Mouse (Mus musculus) heart, adult 8-10 months (tissue): ENCODE data around the gene Mboat2. TPM values are rescaled to one million over a fixed set of nuclear protein-coding genes. Genes with fewer than 3 reads are reported as not detected.

Source experiments
- DNase-seq: peaks from one replicate; pipeline ENCODE4 v3.0.0; 2022; ENCODE audit warnings: low spot score
- total RNA-seq, 4 experiments: library from RNA; stranded (reverse); gene quantifications; 2 replicates each; pipeline ENCODE4 v1.2.4; 2022

The Mboat2 gene
- total RNA-seq, 4 experiments from 2014 or later, result 9.6 to 13.6 (median 9.9) TPM

DNA sequence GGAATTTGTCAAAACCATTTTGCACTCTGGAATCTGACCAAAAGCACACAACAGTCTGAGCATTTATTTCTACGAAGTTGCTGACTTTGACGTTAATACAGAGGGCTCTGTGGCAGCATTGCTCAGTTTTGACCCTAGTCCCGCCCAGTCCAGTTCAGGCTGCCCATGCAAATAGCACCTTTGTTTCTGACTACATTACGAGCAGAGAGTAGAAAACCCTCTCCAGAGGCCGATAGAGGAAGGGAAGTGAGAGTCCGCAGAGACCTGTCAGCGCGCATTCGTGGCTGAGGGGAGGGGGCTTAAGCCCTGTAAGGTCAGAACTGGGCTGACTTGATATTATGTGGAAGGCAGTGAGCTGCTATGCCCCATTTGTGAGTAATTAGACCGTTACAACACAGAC, 69.0 kb downstream of the Mboat2 start:
- DNase-seq, result no peak

DNA sequence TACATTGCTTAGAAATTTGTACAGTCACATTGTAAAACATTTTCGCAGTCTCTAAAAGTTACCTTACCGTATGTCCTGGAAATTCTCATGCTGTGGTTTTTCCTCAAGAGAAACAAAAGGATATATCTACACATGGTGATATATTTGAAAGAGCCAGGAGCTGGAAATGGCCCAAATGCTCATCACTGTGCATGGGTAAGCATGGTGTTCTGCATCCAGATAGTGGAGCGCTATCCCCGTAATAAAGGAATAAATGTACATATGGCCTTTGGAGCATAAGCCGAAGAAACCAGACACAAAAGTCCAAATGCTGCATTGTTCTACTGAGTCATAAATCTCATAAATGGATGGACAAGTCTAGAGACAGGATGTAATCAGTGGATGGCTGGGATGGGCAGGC, 72.1 kb downstream of the Mboat2 start:
- DNase-seq, result no peak

DNA sequence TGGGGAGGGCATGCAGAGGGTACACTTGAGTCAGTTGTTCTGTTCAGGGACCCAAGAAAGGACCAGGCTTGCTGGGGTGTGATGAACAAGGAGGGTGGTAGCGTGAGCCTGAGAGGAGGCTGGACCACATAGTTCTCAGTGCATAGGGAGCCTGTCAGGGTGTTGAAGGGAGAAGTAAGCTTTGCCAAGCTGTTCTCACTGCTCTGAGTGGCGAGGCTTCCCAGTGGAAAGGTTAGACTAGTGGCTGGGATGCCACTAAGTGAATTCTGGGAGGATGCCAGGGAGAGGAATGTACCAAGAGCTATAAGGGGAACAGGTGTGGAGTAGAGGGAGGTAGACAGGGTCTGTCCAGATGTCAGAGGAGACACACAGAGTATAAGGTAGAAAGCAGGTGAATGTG, 77.2 kb downstream of the Mboat2 start:
- DNase-seq, result no peak

DNA sequence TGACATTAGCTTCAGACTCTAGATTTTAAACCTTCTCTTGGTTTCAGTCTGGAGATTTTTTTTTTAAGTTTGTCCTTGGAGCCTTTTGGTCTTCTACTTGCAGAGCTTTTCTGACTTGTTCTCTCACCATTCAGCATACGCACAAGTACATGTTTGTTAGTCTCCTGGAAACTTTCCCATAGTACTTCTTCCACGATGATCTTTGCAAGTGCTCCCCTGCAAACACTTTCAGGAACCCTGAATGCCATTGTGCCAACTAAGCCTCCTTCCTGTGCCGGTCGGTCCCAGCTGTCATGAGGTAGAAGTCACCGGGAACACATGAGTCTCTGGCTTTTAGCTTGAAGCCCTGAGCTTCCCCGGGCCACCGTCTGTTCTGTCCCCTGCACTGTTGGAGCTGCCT, 79.0 kb downstream of the Mboat2 start:
- no peak for DNase-seq

DNA sequence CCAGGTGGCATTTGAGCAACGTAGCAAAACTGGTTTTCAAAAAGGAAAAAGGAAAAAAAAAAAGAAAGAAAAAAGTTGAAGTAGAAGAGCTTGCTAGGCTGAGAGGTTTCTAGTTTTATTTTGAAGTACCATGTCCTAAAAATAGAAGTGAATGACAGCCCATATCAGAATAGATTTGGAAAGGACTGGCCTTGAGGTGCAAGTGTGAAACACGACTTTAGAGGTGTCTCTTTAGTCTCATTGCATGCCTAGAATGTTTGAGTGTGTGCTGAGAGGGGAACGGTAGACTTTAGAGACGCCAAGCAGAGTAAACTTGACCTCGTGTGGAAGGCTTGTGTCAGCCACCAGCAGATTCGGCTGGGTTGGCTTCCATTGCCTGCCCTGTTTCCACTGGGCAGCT, 81.5 kb downstream of the Mboat2 start:
- peak; percentile 11 for DNase-seq

DNA sequence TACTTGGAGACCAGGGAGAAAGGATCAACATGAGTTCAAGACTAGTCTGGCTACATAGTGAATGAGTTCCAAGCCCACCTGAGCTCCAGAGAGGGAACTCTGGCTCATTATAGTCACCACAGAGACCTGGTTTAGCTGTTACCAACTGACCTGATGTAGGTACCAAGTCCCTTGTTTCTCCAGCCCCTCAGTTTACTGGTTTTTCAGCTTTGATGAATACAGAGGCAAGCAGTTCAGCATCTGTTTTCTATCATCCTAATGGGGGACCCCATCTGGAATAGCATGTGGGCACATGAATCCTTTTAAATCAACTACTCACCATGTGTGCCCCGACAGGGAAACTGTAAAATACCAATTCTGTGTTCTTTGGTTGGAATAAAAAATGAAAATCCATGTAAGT, 82.2 kb downstream of the Mboat2 start:
- no peak for DNase-seq

DNA sequence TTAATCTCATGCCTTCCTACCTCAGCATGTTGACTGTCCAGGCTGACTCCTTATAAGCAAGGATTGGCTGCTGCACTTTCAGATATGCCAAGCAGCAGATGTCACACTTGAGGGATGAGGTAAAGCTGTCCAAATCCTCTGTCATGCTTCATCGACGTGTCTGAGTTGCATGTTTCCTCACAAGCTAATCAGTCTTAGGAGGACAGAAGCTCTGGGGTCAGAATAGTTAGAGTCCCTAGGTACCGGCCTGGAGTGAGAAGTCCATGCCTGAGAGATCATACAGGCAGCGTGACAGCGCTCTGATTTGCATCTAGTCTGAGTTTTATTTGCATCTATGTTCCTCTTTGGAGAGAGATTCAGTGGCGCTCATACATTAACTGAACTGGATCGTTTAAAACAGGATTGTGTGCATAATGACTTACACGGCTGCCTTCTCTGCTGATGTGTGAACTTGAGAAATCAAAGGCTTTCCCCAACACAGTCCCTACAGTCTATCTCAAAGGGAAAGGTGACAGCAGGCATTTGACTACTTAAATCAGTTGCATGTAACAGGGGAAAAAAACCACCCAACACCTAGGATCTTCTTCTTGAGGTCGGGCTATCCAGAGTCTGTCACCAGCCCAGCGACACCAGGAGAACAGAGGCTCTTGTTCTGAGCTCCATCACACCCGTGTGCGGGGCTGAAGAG, 88.0 kb downstream of the Mboat2 start:
- no peak for DNase-seq

DNA sequence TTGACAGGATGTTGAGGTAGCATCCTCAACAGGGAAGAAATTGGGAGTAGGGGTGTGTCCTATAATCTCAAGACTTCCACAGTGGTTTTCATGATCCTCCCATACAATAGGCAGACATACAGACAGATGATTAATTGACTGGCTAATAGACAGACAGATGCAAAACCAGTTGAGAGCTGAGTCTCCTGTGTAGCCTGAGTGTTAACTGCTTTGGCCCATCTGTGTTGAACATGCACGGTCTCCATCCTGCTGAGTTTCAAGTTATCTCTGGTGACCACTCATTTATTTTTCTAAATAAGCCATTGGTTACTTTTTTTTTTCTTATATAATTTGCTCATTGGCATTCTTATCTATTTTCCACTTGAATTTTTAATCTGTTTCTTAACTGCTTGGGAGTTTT, 90.2 kb downstream of the Mboat2 start:
- no peak for DNase-seq

DNA sequence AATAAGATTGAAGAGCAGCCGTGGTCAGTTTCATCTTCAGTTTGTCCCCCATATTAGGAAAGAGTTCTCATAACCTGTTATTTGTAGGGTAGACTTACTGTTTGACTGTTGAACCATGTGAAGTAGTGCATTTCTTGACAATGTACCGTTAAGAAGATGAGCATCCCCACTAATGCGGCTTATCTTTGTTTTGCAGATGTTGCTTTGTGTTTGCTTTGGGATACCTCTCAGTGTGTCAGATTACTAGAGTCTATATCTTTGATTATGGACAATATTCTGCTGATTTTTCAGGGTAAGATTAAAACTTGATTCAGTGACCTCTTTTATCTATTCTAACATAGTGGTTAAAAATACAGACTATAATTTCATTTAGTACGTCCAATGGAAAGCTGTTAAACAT, 93.3 kb downstream of the Mboat2 start:
- no peak for DNase-seq

DNA sequence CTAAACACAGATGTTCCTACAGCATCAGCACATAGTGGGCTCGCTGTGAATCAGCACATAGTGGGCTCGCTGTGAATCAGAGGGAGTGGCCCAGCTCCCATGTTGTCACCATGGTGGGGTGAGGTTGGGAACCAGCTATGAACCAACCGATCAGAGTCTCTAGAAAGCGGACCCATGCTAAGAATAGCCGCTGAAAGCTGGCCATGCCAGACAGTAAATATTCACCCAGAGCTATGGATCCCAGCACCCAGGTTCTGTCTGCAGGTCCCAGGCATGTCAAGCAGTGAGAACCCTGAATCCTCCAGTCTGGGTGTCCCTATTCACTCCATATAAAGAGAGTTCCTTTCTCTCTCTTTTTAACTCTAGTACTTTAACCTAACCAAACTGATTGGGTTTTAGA, 94.6 kb downstream of the Mboat2 start:
- DNase-seq, result no peak

DNA sequence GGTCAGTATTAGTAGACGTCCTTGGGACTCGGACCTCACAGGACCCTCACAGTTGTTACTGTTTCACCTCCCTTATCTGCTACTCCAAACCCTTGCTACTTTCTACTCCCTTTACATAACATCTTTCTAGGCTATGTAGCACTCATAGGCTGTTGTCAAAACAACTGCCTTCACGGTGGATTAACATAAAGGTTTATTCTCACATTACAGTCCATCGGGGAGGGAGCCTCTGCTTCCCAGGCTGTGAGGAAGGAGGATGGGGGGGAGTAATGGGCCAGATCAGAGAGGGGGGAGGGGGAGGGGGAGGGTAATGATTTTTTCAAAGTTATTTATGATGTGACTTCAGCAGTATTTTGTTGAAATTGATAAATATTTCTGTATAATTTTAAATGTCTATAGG, 95.0 kb downstream of the Mboat2 start:
- DNase-seq, result no peak

DNA sequence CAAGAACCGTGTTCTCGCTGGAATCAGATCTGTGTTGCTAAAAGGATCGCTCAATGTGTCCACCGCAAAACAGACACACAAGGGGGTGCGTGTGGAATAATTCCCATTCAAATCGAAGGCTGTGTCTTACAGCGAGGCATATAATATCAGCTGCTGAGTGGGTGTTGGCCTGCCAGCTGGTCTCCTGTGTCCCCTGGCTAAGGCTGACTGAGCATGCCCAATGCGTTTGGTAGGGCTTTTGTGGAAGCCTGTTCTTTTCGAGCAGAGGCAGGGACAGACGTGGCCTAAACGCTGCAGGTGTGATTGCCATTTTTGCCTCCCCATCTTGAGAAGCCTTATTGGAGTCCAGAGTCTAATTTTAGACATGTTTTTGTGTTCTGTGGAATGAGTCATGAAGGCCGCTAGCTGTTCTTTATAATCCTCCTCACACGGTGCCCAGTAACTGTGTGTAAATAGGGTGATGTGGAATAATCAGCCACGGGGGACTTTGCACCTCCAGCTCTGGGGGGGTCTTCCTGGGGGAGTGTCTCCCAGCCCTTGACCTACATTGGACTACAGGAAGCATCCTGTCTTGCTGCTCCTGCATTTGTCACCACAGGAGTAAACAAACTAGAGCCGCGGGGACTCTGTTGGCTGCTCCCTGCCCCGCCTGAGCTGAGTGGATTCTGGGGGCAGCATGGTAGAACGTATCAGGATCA, 97.5 kb downstream of the Mboat2 start:
- DNase-seq, result no peak

DNA sequence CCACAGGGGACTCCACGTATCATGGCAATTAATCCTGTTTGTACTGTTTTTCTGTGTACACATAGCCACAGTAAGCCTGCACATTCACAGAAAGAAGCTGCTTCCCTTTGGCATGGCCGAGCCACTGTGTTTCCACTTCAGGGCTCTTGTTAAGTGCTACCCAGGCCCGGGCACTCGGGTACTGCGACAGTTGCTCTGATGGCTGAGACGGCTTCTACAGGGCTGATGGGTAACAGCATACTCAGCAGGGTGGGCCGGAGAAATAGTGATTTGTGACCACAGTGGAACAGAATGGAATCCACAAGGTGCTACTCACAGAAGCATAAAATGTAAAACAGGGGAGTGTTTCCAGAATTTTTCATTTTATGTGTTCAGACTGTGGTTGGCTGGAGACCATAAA, 98.4 kb downstream of the Mboat2 start:
- no peak for DNase-seq

DNA sequence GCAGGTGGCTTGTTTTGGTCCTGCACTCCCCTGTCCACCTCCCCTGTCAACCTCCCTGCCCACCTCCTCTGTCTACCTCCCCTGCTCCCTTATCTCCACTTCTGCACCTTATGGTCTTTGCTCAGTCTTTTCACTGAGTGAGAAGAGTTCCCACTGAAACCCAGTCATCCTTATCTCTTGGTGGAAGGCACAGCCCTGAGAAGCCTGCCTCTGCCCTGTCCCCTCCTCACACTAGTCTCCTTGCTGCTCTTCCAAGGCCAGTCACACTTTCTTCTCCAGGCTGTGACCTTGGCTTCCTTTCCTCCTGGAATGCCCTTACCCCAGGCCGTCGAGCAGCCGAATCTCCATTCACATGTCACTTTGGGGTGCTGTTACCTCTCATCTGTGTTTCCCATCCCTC, 100.1 kb downstream of the Mboat2 start:
- no peak for DNase-seq

DNA sequence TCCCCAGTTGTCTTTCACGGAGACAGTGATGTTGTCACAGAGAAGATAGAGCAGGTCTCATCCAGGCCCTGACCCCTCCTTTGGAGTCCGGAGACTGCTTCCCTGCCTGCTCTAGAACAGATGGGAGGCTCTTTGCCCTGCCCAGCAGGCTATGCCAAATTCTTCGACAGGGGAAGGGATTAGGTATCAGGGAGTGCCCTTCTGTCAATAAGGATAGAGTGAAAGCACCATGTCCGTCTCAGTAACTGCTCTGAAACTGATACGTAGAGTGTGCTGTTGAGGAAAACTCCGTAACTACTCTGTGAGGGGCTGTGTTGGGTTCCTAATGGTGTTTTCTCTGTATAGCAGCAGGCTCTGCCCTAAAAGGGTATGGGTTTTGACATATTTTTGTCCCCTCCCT, 101.4 kb downstream of the Mboat2 start:
- no peak for DNase-seq

DNA sequence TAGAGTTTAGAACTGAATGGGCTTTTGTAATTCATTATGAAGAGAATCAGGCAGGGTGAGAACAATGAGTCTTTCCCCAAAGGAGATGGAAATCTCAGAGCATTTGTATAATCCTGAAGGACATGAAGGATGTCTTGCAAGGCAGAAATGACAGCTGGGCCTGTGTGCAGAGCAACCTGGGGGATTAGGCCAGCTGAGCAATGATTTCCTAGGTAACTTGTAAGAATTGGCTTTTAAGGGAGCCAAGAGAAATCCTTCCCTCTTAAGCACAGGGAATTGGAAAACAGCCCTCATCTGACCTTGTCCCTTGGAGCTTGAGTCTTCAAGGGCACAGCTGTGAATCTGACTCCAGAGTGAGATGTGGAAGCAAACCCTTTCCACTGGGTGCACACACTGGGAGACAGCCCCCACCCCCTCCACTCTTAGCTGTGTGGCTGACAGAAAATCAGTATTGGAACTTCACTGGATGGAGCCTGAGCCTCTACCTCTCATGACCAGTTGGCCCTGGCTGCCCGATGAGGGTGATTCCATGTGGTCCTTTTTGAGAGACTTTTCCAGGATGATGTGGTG, 102.6 kb downstream of the Mboat2 start:
- no peak for DNase-seq

DNA sequence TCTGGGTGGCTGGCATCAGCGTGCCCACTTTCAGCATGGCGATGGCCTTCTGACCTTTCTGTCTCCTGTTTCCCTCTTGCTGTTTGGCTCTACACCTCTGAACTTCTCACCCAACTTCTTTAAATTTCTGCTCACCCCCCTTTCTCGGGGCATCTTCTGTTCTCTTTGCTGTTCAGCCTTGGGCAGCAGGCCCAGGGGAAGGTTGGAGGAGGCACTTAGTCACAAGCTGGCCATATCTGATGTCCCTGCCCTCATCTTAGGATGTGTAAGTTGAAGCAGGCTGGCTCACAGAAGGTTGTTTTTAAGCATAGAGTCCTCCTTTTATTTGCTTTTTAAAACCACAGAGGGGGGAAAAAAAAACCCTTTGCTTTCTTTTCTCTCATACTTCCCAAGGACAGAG, 103.3 kb downstream of the Mboat2 start:
- DNase-seq, result no peak

DNA sequence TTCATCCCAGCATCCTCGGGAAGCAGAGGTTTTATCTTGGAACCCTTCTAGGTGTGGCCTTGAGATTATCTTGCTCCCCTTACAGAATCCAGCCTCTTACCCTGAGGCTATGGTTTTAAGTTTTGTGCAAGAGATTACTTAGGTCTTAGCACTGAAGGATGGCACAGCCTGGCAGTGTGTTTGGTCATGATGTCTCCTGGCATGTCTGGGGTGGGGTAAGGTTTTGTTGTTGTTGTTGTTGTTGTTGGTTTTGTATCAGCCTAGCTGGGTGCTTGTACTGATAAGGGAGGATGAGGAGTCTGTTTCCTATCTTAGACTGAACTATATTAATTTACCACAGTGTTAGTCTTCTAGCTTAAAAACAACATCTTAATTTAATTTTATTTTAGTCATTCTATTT, 105.6 kb downstream of the Mboat2 start:
- no peak for DNase-seq

DNA sequence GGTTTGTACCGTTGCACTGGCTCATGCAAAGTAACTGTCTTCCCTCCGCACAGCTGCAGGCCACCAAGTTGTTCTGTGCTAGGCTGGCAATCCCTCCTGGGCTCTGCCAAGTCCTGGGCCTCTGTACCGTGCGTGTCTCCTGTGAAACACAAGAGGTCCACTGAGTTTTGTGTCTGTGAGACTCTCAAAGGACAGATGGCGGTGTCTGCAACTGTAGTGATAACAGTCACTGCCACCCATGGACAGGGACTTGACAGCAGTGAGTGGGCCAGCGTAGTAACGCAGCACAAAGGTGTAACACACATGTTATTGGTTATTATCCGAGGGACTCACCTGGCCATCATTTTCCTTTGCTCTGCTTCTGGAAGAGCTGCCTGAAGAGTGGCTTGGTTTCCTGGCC, 108.7 kb downstream of the Mboat2 start:
- no peak for DNase-seq

DNA sequence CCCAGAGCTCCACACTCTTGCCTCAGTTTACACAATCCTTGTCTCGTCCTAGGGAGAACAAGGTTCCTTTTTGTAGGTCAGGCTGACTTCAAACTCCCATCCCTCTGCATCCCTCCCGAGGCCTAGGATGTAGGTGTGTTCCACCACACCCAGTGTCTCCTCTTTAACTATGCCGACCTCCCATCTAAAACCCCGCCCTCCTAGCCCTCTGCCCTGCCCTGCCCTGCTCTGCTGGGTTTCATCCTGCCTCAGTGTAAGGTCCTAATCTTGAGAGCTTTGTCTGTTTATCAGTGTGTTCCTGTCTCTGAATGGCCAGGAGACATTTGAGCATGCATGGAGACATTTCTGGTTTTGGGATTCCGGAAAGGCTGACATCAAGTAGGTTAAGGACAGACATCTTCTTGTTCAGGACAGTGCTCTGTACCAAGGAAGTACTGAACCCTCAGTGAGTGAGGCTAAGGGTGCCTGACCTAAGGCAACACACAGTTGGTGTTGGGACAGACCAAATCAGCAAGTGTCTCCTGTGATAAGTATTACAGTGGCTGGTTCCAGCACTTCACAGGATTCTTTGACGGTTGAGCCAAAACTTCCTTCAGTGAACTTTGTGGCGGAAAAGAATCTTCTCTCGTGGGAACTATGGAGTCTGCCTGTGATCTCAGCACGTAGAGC, 112.1 kb downstream of the Mboat2 start:
- DNase-seq, result no peak

DNA sequence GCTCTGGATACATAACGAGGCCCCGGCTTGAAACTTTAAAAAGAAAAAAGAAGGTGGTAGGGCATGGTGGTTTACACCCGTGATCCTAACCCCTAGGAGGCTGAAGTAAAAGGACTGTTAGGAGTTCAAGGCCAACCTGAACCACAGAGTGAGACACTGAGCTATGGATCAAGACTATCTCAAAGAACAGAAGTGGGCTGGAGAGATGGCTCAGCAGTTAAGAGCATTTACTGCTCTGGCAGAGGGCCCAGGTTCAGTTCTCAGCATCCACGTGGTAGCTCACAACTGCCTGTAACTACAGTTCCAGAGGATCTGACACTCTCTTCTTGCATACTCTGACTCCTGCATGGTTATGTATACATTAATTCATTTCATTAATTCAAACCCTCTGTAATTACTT, 112.7 kb downstream of the Mboat2 start:
- no peak for DNase-seq

DNA sequence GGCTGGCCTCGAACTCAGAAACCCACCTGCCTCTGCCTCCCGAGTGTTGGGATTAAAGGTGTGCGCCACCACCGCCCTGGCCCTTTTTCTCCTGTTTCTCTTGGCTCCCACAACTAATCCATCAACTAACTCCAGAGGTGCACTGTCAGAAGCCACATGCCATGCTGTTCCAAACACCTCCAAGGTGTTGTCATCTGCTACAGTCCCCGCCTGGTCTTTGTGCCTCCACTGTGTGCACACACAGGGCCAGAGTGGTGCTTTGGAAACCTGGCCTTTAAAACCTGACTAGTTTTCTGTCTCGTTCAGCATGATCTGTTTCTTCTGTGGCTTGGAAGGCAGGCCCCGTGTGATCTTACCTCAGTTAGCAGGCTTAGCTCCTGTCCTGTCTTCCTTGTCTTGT, 113.9 kb downstream of the Mboat2 start:
- DNase-seq, result no peak

DNA sequence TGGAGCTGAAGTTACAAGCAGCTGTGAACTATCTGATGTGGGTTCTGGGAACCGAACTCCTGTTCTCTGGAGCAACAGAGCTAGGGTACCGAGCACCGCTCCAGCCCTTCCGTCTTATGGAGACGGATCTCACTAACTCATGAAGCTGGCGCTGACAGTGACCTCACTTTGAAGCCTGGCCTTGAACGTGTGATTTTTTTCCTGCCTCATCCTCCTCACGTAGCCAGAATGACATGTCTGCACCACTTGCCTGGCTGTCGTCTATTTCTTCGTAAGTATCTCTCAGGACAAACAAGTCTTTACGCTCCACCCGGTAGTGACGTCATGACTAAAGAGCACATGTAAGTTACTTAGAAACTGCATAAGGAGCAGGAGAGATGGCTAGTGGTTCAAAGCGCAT, 116.4 kb downstream of the Mboat2 start:
- DNase-seq, result no peak
